Mouse (Mus musculus) stomach, embryonic 16.5 days (tissue): Measurements from ENCODE around the gene Acss1. TPM values are rescaled to one million over a fixed set of nuclear protein-coding genes. Genes with fewer than 3 reads are reported as not detected.

Experiments
- ATAC-seq: fragments of 200-750 bp; cut with Nextera tagmentation; 2 replicates; pipeline ENCODE4 v1.8.0; 2017; ENCODE audit warnings: moderate number of reproducible peaks, moderate TSS enrichment; ENCODE audit not compliant: insufficient read depth, low FRiP score
- H3K27ac ChIP-seq: fragments of 300-500 bp; sonication (generic); 2 replicates; pipeline ENCODE4 v1.5.1; 2014; ENCODE audit warnings: low read length
- H3K27me3 ChIP-seq: fragments of 300-500 bp; sonication (generic); 2 replicates; pipeline ENCODE4 v1.6.1; 2014; ENCODE audit warnings: low read length, control low read depth, mixed read lengths; ENCODE audit not compliant: control insufficient read depth, insufficient read depth
- H3K36me3 ChIP-seq: fragments of 300-500 bp; sonication (generic); 2 replicates; pipeline ENCODE4 v1.6.1; 2014; ENCODE audit warnings: low read length; ENCODE audit not compliant: control insufficient read depth, insufficient read depth
- H3K4me1 ChIP-seq: fragments of 300-500 bp; sonication (generic); 2 replicates; pipeline ENCODE4 v1.6.1; 2014; ENCODE audit warnings: low read length, control low read depth, mixed read lengths; ENCODE audit not compliant: control insufficient read depth, insufficient read depth
- H3K4me2 ChIP-seq: fragments of 300-500 bp; sonication (generic); 2 replicates; pipeline ENCODE4 v1.6.1; 2014; ENCODE audit warnings: low read depth, low read length, mixed read lengths
- H3K4me3 ChIP-seq: fragments of 300-500 bp; sonication (generic); replicated peaks from 2 replicates; pipeline ENCODE4 v1.5.1; 2014; ENCODE audit warnings: mild to moderate bottlenecking, low read length
- H3K9ac ChIP-seq: fragments of 300-500 bp; sonication (generic); 2 replicates; pipeline ENCODE4 v1.6.1; 2014; ENCODE audit warnings: low read length
- H3K9me3 ChIP-seq: fragments of 300-500 bp; sonication (generic); replicated peaks from 2 replicates; pipeline ENCODE4 v1.6.1; 2016; ENCODE audit warnings: low read length, control low read depth; ENCODE audit not compliant: control insufficient read depth
- WGBS: fragments of 180-500 bp; shearing (Covaris S2); extraction: QIAGEN DNeasy Blood & Tissue Kit; methylation state at CpG from one replicate; pipeline ENCODE4 v1.1.7; 2014; 5-methylcytosine and 5-hydroxymethylcytosine counted together
- polyA plus RNA-seq: library from polyadenylated mRNA; unstranded; fragments of >200 nt; fragmentation: Nextera tagmentation; extraction: Ambion mirVana; gene quantifications from 2 replicates; pipeline ENCODE4 v1.2.1, GENCODE M21; 2015

The Acss1 gene
- polyA plus RNA-seq, 1 experiment from 2014 or later, result 42.0 TPM

DNA sequence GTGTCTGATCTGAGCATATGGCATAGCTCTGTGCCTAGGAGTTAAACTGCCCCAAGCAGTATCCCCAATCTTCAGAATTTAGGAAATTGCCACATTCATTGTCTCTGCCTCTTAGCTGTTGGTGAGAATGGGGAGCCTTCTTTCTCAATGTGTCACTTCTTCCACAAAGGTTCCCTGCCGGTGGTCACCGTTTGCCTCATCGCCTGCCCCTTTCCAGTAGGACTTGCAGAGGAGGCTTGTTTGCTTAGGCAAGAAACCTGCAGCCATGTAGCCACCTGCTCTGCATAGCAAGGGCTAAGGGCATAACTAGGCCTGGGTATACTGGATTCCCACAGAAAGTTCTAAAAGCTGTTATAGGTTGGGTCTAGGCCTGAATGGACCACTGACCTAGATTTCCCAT, 95.8 kb downstream of the Acss1 start:
- Histone ChIP-seq H3K9ac (no peak overlapping the region), H3K4me2 (no peak overlapping the region), H3K9me3 (no peaks in the 10 kb centered on the region), H3K27me3 (no peaks in the 10 kb centered on the region), H3K36me3 (no peaks in the 10 kb centered on the region), H3K4me3 (no peak overlapping the region), H3K4me1 (no peaks in the 10 kb centered on the region), H3K27ac (no peak overlapping the region)
- no peak for ATAC-seq
- 80% methylated on average over 3 of the region's 3 CpGs for WGBS

DNA sequence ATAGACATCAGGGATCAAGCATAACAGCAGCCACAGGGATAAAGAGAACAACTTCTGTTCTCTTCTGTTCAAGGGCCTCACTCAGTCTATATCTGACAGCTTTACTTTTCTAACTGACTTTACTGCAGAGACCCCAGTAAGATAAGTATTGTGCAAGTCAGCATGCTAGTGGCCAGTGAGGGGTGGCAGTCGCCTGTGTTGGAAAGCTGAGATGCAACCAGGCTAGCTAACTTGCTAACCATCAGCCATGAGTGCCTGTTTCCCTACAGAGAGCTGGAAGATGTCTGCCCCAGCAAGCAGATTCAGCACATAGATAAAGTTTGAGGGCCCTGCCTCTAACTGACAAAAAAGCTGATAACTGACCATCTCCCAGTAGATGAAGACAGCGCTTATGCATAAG, 97.5 kb downstream of the Acss1 start:
- no peaks in the 10 kb centered on the region for H3K9me3 ChIP-seq
- H3K4me1 ChIP-seq, result no peaks in the 10 kb centered on the region
- no peak overlapping the region for H3K4me3 ChIP-seq
- no peak overlapping the region for H3K4me2 ChIP-seq
- H3K36me3 ChIP-seq, result no peaks in the 10 kb centered on the region
- no peak overlapping the region for H3K9ac ChIP-seq
- ATAC-seq, result no peak
- WGBS, result 80% methylated on average over 2 of the region's 2 CpGs
- no peak overlapping the region for H3K27ac ChIP-seq
- H3K27me3 ChIP-seq, result no peaks in the 10 kb centered on the region

DNA sequence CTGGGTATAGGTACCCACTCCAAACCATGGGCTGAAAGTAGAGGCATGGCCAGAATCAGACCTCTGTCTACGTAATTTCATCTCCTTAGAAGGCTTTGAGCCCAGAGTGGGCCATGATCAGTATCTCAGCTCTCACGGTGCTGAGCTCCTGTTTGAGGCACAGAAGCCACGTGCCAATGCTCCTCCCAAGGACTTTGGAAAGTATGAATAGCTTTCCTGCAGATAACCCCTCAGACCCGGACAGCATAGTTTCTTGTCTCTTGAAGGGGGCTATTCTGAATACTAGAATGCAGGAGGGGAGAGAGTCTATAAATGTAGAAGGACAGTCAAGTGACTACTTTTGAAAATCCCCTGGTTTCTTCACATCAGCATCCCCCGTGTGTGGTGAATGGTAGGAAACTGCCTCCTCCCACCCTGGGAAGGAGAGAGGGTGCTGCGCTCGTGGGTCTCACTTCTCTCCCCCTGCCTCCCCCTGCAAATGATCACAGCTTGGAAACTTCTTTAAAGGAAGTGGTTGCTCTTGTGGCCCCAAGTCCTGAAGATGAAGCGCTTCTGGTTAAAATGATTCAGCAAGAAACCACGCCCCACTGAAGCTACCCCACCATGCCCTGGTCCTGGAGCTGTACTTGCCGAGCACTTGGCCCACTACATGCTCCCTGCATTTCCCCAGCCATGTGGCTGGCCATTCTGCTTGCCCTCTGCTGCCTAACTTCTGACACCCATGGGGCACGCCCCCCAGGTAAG, 98.3 kb downstream of the Acss1 start, which contains the start of gene Cst7:
Cst7 (plus strand) TSS at position 569 of the 744 bp plus-strand sequence.
- no peaks in the 10 kb centered on the region for H3K27me3 ChIP-seq
- no peaks in the 10 kb centered on the region for H3K4me1 ChIP-seq
- 63% methylated on average over 11 of the region's 11 CpGs for WGBS
- no peak within 1 kb of the TSS for H3K4me3 ChIP-seq
- no peaks in the 10 kb centered on the region for H3K9me3 ChIP-seq
- ATAC-seq, result no peak
- no peaks in the 10 kb centered on the region for H3K36me3 ChIP-seq
- H3K9ac ChIP-seq, result no peak within 1 kb of the TSS
- H3K4me2 ChIP-seq, result no peak within 1 kb of the TSS
- no peak within 1 kb of the TSS for H3K27ac ChIP-seq

Other genes starting within 250 kb of the Acss1 start
- gene Zfp442, start 217.0 kb downstream of the Acss1 start, polyA plus RNA-seq, result 7.3 and 7.6 TPM in 2 replicates
- gene Zfp345, start 183.4 kb downstream of the Acss1 start, polyA plus RNA-seq, result 0.06 TPM in 1 of 2 replicates, not detected in the other
- gene Cst7, start 98.1 kb downstream of the Acss1 start, polyA plus RNA-seq, result 0.63 and 0.94 TPM in 2 replicates
- gene Apmap, start 59.9 kb downstream of the Acss1 start, polyA plus RNA-seq, result 42.1 and 43.2 TPM in 2 replicates
- gene Vsx1, start 20.9 kb upstream of the Acss1 start, polyA plus RNA-seq, result not detected in 2 replicates
- 29.7 and 33.0 TPM in 2 replicates for gene Entpd6, start 80.5 kb upstream of the Acss1 start, polyA plus RNA-seq
- 122 and 142 TPM in 2 replicates for gene Pygb, start 118.2 kb upstream of the Acss1 start, polyA plus RNA-seq
- gene Abhd12, start 236.2 kb upstream of the Acss1 start, polyA plus RNA-seq, result 57.8 and 67.9 TPM in 2 replicates
- 22.1 and 25.4 TPM in 2 replicates for gene Gins1, start 236.9 kb upstream of the Acss1 start, polyA plus RNA-seq